Mouse (Mus musculus) liver (tissue): Measurements from ENCODE around the gene Fndc3a.

Experiments
- DNase-seq: peaks from one replicate; pipeline ENCODE4 v3.0.0-alpha.2; 2020; ENCODE audit warnings: mixed read lengths

The Fndc3a gene

DNA sequence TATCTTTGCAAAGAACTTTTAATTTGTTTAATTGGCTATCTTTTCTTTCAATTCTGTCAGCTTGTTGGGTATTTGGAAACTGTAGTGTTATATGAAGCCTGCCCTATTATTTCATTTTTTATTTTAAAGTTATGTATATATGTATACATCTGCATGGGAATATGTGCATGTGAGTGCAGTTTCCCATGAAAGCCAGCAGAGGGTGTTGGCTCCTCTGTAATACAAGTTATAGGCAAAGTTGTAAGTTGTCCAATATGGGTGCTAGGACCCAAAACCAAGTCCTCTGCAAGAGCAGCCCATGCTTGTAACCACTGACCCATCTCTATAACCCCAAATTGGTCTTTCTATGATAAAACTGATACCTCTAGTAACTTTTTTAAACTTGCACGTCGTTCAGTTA, 38.8 kb downstream of the Fndc3a start:
- no peak for DNase-seq

- no peak for DNase-seq
These were observed 60.5 kb downstream of the Fndc3a start for GRCm38 (mm10) chr14:72649268-72649667.

DNA sequence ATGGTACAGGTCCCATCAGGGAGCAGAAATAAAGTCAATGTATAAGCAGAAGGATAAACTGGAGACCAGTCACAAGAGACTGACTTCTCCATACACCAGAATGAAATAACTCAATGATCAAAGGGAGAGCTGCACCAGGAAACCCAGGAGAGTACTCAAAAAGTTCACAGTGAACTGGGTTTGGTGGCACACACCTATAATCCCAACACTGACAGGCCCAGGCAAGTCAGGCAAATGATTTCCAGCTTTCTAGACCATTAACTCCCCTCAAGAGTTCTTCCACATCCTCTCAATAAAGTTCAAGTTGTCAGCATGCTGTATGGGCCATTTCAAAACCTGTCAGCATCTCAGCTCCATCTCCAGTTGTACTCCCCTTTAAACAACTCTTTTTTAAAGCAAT, 64.3 kb downstream of the Fndc3a start:
- no peak for DNase-seq

GRCm38 (mm10) chr14:72644620-72645019, 65.2 kb downstream of the Fndc3a start:
- no peak for DNase-seq

DNA sequence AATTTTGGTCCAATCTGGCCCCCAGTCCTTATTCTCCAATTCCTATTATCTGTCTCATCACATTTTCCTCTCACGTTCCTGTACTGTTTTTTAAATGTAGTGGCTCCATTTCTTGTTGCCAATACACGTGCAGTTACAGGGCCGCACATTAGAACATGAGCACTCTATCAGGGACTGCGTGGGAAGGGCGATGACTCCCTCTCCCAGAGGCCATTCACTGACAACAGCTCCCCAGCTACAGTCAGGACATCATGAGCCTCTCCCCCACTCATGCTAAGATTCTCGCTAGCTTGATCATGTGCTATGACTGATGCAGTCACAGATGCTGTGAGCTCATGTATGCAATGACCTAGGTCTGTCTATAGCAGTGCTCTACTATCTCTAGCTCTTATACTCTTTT, 71.3 kb downstream of the Fndc3a start:
- DNase-seq = no peak

DNA sequence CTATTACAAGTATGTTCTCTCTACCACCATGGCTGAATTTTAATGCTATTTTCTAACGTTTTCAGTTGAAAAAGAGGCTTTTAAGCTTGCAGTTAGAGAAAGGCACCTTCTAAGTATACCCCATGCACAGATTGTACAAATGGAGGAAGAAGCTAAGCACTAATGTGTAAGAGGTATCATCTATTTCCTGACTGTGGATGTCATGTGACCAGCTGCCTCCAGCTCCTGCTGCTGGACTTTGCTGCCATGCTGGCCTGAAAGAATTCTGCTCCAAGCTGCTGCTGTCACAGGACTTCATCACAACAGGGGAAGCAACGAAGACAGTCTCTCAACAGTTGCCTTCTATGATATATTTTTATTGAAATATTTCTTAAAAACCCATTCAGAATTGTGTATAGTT, 76.2 kb downstream of the Fndc3a start:
- DNase-seq = no peak

- DNase-seq = no peak
These were observed 84.4 kb downstream of the Fndc3a start for GRCm38 (mm10) chr14:72625411-72625810.

DNA sequence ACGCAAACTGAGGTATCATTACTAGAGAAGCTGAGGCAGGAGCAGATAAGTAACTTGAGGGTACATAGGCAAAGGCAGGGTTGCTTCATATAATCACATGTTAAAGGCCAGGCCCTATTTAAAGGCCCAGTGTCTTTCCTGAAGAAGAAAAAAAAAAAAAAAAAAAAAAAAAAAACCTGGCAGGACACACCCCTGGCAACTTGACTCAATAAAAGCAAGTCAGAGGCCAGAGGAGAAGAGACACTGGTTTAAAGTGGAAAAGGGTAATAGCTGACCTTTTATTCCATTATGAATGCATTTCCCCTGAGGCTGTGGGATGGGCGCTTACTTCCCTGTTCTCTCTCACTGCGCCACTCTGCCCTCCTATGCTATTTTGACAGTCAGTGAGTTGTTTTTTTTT, 105.7 kb downstream of the Fndc3a start:
- DNase-seq = no peak

DNA sequence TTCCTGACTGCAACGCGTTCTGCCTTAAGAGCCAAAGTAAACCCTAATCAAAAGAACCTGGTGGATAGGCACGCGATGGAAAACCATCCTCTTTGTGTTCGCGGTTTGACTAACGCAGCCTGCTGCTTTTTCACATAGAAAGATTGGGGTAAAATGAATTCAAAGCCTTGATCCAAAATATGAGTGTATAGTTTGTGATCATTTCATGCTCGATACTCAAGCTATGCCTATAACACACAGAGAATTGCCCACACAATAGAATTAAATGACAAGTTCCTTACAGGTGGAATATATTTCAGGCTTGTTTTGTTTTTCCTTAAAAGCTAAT, 106.6 kb downstream of the Fndc3a start:
- DNase-seq = no peak

DNA sequence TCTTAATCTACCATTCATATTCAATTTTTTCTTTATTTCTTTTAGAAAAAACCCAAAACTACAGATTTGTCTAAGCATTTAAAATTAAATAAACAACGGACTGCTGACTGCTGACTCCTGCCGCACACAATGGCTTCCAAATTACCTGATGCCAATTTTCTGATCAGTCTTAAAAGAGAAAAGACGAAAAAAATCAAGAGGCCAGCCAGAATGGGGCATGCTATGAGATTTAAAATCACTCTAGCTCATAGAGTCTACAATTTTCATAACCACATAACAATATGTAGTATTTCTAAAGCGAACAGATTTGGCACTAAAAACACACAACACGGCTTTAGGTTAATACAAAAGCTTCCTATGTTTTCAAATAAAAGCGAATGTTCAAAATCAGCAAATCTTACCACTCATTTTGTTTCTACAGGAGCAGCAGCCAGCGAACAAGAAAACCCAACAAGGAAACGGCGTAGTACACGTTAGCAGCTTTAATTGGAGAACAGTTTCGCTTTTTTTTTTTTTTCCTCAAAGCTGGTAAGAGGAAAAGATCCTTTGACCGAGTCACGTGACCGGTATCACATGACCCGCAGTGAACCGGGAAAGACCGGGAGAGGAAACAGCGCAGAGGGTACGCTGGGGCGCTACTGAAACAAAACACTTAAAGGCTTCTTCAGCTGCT, 107.1 kb downstream of the Fndc3a start:
- DNase-seq = peak; percentile 86

DNA sequence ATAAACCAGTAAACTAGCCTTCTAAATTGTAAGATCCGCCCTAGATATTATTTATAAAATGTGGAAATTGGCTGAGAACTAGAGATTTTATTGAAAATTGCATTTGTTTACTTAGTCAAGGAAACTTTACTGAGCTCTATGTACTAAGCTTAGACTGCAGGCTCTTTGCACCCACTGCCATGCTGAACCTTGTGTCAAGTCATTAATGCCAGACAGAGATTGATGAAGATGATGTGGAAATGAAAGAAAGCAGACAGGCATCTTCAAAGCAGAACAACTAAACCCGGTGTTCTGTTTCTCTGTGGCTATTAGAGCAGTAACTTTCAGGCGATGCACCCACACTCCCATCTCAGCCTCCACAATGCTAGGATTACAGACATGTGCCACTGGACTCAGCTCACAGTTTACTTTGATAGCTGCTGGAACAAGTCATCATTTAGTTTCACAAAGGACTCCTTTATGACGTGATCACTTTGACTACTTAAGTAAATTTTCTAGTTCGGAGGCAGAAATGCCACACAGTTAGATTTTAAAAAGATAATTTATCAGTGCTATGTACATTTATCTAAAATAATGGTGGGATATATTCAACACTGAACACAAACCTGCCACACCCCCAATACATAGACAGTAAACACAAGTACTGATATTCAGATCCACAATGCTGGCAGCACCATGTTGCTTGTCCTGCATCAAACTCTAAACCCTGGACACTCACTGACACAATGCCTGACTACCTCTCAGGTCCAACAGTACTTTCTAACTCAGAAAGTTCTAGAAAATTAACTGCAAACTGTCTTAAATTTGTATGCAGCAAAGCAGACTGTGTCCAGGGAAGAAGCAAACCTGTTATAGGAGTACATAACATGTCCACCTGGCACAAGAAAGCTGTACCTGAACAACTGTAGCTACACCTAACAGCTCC, 108.2 kb downstream of the Fndc3a start:
- DNase-seq = no peak

DNA sequence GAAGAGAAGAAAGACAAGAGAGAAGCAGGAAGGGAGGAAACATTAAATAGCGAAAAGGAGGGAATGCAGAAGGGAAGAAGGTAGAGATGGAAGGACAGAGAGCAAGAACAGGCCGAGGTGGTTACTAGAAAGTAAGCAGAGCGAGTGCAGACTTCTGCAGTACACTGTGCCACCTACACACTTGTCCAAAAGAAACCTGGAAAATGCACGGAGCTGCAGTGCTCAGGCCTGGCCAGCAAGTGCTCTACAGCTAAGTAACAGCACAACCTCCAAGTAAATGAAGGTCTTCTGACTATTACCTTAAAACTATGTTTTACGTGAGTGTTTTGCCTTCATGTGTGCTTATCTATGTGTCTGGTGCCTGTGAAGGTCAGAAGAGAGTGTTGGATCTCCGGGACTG, 109.4 kb downstream of the Fndc3a start:
- no peak for DNase-seq

GRCm38 (mm10) chr14:72598976-72599740, 110.6 kb downstream of the Fndc3a start:
- no peak for DNase-seq

GRCm38 (mm10) chr14:72594191-72594590, 115.6 kb downstream of the Fndc3a start:
- no peak for DNase-seq

GRCm38 (mm10) chr14:72589415-72589814, 120.4 kb downstream of the Fndc3a start:
- DNase-seq = no peak

DNA sequence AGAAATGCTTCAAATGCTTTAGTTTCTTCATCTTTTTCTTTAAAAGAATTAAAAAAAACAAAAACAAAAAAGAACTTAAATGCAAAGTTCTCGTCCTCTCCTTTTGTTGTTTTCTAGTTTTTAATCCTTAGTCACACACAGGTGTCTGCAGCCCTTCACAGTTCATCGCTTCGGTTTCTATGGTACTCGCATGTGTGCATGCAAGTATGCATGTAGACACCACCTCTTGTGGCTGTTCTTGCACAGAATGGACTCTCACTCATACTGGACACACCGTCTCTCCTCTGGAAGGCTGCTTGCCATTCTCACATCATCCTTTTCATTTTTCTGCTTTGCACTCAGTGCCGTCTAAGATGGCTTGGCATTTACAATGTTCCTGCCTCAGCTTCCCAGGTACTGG, 126.8 kb downstream of the Fndc3a start:
- DNase-seq = no peak

- DNase-seq = no peak
These were observed 128.8 kb downstream of the Fndc3a start for GRCm38 (mm10) chr14:72580991-72581390.

DNA sequence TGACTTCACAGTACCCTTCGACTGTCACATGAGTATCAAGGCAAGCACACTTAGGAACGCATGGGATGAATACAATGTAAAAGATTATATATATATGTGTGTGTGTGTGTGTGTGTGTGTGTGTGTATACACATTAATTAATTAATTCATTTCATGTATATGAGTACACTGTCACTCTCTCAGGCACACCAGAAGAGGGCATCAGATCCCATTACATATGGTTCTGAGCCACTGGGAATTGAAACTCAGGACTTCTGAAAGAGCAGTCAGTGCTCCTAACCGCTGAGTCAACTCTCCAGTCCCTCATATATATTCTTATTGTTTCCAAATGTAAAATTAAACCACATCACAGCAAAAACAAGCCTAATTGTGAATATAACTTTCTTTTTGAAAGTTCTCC, 133.5 kb downstream of the Fndc3a start:
- no peak for DNase-seq

- no peak for DNase-seq
These were observed 145.9 kb downstream of the Fndc3a start for GRCm38 (mm10) chr14:72563941-72564340.

DNA sequence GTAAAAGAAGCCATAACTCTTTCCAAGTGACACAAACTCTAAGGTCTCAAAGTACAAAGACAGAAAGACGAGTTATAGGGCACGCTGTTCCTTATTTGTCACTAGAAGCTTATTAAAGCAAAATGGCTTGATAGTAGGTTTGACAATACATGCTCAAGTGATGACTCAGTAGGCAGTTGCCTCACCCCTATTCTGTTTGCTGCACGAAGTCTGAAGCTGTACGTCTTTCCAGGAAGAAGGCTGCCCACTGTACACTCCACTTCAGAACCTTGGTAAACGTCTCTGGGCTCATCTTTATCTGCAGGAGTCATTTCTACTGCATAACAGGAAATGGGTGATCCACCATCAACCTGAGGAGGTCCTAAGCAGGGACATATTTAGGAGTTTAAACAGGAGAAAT, 151.0 kb downstream of the Fndc3a start:
- DNase-seq = no peak

DNA sequence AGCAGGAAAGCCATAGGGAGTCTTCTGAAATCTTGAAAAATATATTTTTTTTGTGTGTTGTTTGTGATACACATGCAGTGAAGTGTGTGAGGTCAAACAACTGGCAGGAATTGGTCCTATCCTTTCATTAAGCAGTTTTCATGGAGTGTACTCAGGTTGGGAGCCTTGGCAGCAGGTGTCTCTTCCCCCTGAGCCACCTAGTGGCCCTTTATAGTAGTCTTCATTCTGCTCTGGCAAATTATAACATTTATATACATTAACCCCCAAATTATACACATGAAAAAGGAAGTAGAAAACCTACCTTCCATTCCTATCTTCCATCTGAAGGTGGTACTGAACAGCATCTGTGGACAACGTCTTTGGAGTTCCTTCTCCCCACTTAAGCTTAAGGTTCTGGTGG, 154.0 kb downstream of the Fndc3a start:
- DNase-seq = no peak

- no peak for DNase-seq
These were observed 173.3 kb downstream of the Fndc3a start for GRCm38 (mm10) chr14:72536392-72537017.

- no peak for DNase-seq
These were observed 175.9 kb downstream of the Fndc3a start for GRCm38 (mm10) chr14:72533862-72534261.
